Mouse (Mus musculus) myocyte (in vitro differentiated cells): Measurements from ENCODE around the gene Glrx2. TPM values are rescaled to one million over a fixed set of nuclear protein-coding genes. Genes with fewer than 3 reads are reported as not detected.

Experiments
- H3K27me3 ChIP-seq: one replicate; pipeline ENCODE4 v1.6.1; 2011; ENCODE audit not compliant: control insufficient read depth, insufficient read depth, insufficient read length
- H3K36me3 ChIP-seq: one replicate; pipeline ENCODE4 v1.6.1; 2011; ENCODE audit not compliant: control insufficient read depth, insufficient read depth
- H3K4me2 ChIP-seq: one replicate; pipeline ENCODE4 v1.6.1; 2011; ENCODE audit warnings: low read depth, control low read depth
- H3K4me3 ChIP-seq: one replicate; pipeline ENCODE4 v1.5.1; 2011; ENCODE audit warnings: mild to moderate bottlenecking, control low read depth, moderate library complexity
- H3K79me2 ChIP-seq: one replicate; pipeline ENCODE4 v1.6.1; 2011; ENCODE audit not compliant: control insufficient read depth, insufficient read depth
- H3ac ChIP-seq: one replicate; pipeline ENCODE4 v1.6.1; 2011; ENCODE audit not compliant: control insufficient read depth, insufficient read length
- CEBPB ChIP-seq: IDR thresholded peaks from 2 replicates; pipeline ENCODE4 v1.6.1; 2011; ENCODE audit warnings: mild to moderate bottlenecking, moderate library complexity; ENCODE audit not compliant: poor library complexity, insufficient read depth, severe bottlenecking
- E2F4 ChIP-seq: IDR thresholded peaks from one replicate; pipeline ENCODE4 v1.6.1; 2011; ENCODE audit warnings: mild to moderate bottlenecking, control low read depth, moderate library complexity; ENCODE audit not compliant: insufficient read depth
- MAX ChIP-seq: IDR thresholded peaks from one replicate; pipeline ENCODE4 v1.6.1; 2011; ENCODE audit warnings: low read depth, mild to moderate bottlenecking, control low read depth
- MYOD1 ChIP-seq, 3 experiments: IDR thresholded peaks; one replicate each; pipeline ENCODE4 v1.6.1; 2011; ENCODE audit warnings: control low read depth in 2 of 3, low read depth in 2 of 3, mild to moderate bottlenecking in 2 of 3, moderate library complexity in 1 of 3; ENCODE audit not compliant: insufficient read length in 2 of 3, control insufficient read depth in 1 of 3
- MYOG ChIP-seq, 3 experiments: IDR thresholded peaks; one replicate each; pipeline ENCODE4 v1.6.1; 2011; ENCODE audit warnings: control low read depth in 2 of 3, low read depth in 2 of 3, mild to moderate bottlenecking in 2 of 3; ENCODE audit not compliant: insufficient read length in 2 of 3, control insufficient read depth in 1 of 3, insufficient read depth in 1 of 3
- POLR2A ChIP-seq: IDR thresholded peaks from one replicate; pipeline ENCODE4 v1.6.1; 2011; ENCODE audit warnings: low read depth, mild to moderate bottlenecking, control low read depth, moderate library complexity; ENCODE audit not compliant: insufficient read length
- POLR2AphosphoS2 ChIP-seq: IDR thresholded peaks from one replicate; pipeline ENCODE4 v1.6.1; 2011; ENCODE audit warnings: low read depth, control low read depth; ENCODE audit not compliant: insufficient read length
- REST ChIP-seq: IDR thresholded peaks from one replicate; pipeline ENCODE4 v1.6.1; 2011; ENCODE audit warnings: mild to moderate bottlenecking, control low read depth, moderate library complexity; ENCODE audit not compliant: insufficient read depth, insufficient read length
- SRF ChIP-seq: IDR thresholded peaks from one replicate; pipeline ENCODE4 v1.6.1; 2011; ENCODE audit warnings: low read depth; ENCODE audit not compliant: control insufficient read depth, insufficient read length
- TCF12 ChIP-seq: IDR thresholded peaks from one replicate; pipeline ENCODE4 v1.6.1; 2011; ENCODE audit warnings: mild to moderate bottlenecking, control low read depth; ENCODE audit not compliant: poor library complexity, insufficient read depth, severe bottlenecking
- TCF3 ChIP-seq: IDR thresholded peaks from one replicate; pipeline ENCODE4 v1.6.1; 2011; ENCODE audit warnings: low read depth, control low read depth; ENCODE audit not compliant: insufficient read length
- USF1 ChIP-seq: IDR thresholded peaks from one replicate; pipeline ENCODE4 v1.6.1; 2011; ENCODE audit warnings: low read depth, mild to moderate bottlenecking, control low read depth, moderate library complexity
- polyA plus RNA-seq: library from polyadenylated mRNA; unstranded; fragments of >200 nt; fragmentation: generic; extraction: Trizol; gene quantifications from one replicate; pipeline ENCODE4 v1.2.1, GENCODE M21; 2012; ENCODE audit warnings: missing spikeins

The Glrx2 gene
- polyA plus RNA-seq, 1 experiment, result 81.0 TPM

- peak in 1 of 3 experiments; percentile 7 for TF ChIP-seq MYOD1 (IDR thresholded peaks at IDR 0.05; ENCODE audit: control insufficient read depth in 1 of 3, insufficient read length in 2 of 3, low read depth in 2 of 3)
- TF ChIP-seq REST, result no peak
- Histone ChIP-seq H3K36me3 (peaks cover 6% of the 10 kb centered on the region), H3K79me2 (peaks cover 58% of the 10 kb centered on the region), H3K27me3 (no peaks in the 10 kb centered on the region), H3ac (no peak overlapping the region), H3K4me2 (peak overlapping the region; percentile 70), H3K4me3 (no peak overlapping the region)
Measured at GRCm38 (mm10) chr1:143773909-143774308, 57.8 kb downstream of the Glrx2 start.

- peak within 1 kb of the TSS; percentile 74 for H3K4me3 ChIP-seq
- peak within 1 kb of the TSS; percentile 89 for H3K4me2 ChIP-seq
- TF ChIP-seq E2F4 (peak; percentile 81), SRF (peak; percentile 48), TCF3 (peak; percentile 25), POLR2A (peak; percentile 80), POLR2AphosphoS2 (peak; percentile 89), USF1 (peak; percentile 52), TCF12 (peak; percentile 15), MYOD1 (IDR thresholded peaks at IDR 0.05; ENCODE audit: control insufficient read depth in 1 of 3, insufficient read length in 2 of 3, low read depth in 2 of 3) (peak in 2 of 3 experiments; percentile 85 to 91), MAX (no peak), CEBPB (no peak), REST (no peak), MYOG (IDR thresholded peaks at IDR 0.05; ENCODE audit: control insufficient read depth in 1 of 3, insufficient read depth in 1 of 3, insufficient read length in 2 of 3, low read depth in 2 of 3) (peak in 2 of 3 experiments; percentile 91 to 93)
Measured at GRCm38 (mm10) chr1:143776446-143777411, 60.6 kb downstream of the Glrx2 start, which contains the start of the genes Trove2 and Uchl5. Gene Trove2, minus strand, starts transcription at chr1:143777068. Gene Uchl5, plus strand, starts transcription at chr1:143777272.

GRCm38 (mm10) chr1:143777558-143778218 lies 61.5 kb downstream of the Glrx2 start:
- Histone ChIP-seq H3K27me3 (no peaks in the 10 kb centered on the region), H3ac (peak overlapping the region; percentile 36), H3K36me3 (no peaks in the 10 kb centered on the region), H3K4me3 (peak overlapping the region; percentile 74), H3K79me2 (peaks cover 60% of the 10 kb centered on the region), H3K4me2 (peak overlapping the region; percentile 89)
- TF ChIP-seq CEBPB, result no peak
- no peak for TF ChIP-seq MYOG (IDR thresholded peaks at IDR 0.05; ENCODE audit: control insufficient read depth in 1 of 3, insufficient read depth in 1 of 3, insufficient read length in 2 of 3, low read depth in 2 of 3)
- TF ChIP-seq TCF3, result no peak
- TF ChIP-seq POLR2AphosphoS2, result no peak
- TF ChIP-seq REST, result no peak
- TF ChIP-seq SRF, result no peak
- no peak for TF ChIP-seq POLR2A
- no peak for TF ChIP-seq MAX
- no peak for TF ChIP-seq TCF12
- TF ChIP-seq E2F4, result no peak
- no peak for TF ChIP-seq USF1
- TF ChIP-seq MYOD1 (IDR thresholded peaks at IDR 0.05; ENCODE audit: control insufficient read depth in 1 of 3, insufficient read length in 2 of 3, low read depth in 2 of 3), result no peak

More at GRCm38 (mm10) chr1:143776446-143777411, 60.6 kb downstream of the Glrx2 start, which contains the start of the genes Trove2 and Uchl5:
- peaks cover 68% of the 10 kb centered on the region for H3K79me2 ChIP-seq
- no peaks in the 10 kb centered on the region for H3K36me3 ChIP-seq
- peak within 1 kb of the TSS; percentile 36 for H3ac ChIP-seq
- no peaks in the 10 kb centered on the region for H3K27me3 ChIP-seq

- Histone ChIP-seq H3K36me3 (peaks cover 6% of the 10 kb centered on the region), H3K4me2 (no peak overlapping the region), H3K4me3 (no peak overlapping the region), H3K79me2 (no peaks in the 10 kb centered on the region), H3K27me3 (no peaks in the 10 kb centered on the region), H3ac (no peak overlapping the region)
- TF ChIP-seq USF1 (no peak), POLR2AphosphoS2 (no peak), E2F4 (no peak), POLR2A (no peak), MYOD1 (IDR thresholded peaks at IDR 0.05; ENCODE audit: control insufficient read depth in 1 of 3, insufficient read length in 2 of 3, low read depth in 2 of 3) (no peak), REST (no peak), SRF (no peak), CEBPB (no peak), MYOG (IDR thresholded peaks at IDR 0.05; ENCODE audit: control insufficient read depth in 1 of 3, insufficient read depth in 1 of 3, insufficient read length in 2 of 3, low read depth in 2 of 3) (no peak), TCF12 (no peak), MAX (no peak), TCF3 (no peak)
Measured at GRCm38 (mm10) chr1:143788584-143789227, 72.6 kb downstream of the Glrx2 start.

Other genes with a start within 250 kb of the Glrx2 start
- gene B3galt2, start 75.7 kb upstream of the Glrx2 start, polyA plus RNA-seq, result 0.02 TPM
- gene Cdc73, start 13.4 kb upstream of the Glrx2 start, polyA plus RNA-seq, result 15.6 TPM
- 1.9 TPM for gene Trove2, start 60.7 kb downstream of the Glrx2 start, polyA plus RNA-seq
- gene Uchl5, start 60.9 kb downstream of the Glrx2 start, polyA plus RNA-seq, result 13.9 TPM